Mouse (Mus musculus) thymus, adult 2 months (tissue): ENCODE measurements at regions not wholly inside any gene's neighbourhood (a gene's known extent, or its start where the extent isn't known, plus 50 kb on each side); places are given as distances from the start of the nearest gene placed in this dataset.

ENCODE experiments used
- DNase-seq: peaks from one replicate; pipeline ENCODE4 v3.0.0; 2021
- H3K27ac ChIP-seq: fragments of 200-500 bp; 2 replicates; pipeline ENCODE4 v1.5.1; 2012; ENCODE audit warnings: low read length, control low read depth; ENCODE audit not compliant: control insufficient read depth, insufficient read depth
- H3K27me3 ChIP-seq: fragments of 200-500 bp; 2 replicates; pipeline ENCODE4 v1.6.1; 2012; ENCODE audit warnings: mild to moderate bottlenecking, low read length, moderate library complexity, mixed read lengths; ENCODE audit not compliant: control insufficient read depth, insufficient read depth
- H3K36me3 ChIP-seq: fragments of 200-500 bp; 2 replicates; pipeline ENCODE4 v1.6.1; 2012; ENCODE audit warnings: mild to moderate bottlenecking, low read length, moderate library complexity; ENCODE audit not compliant: control insufficient read depth, insufficient read depth
- H3K4me1 ChIP-seq: fragments of 200-500 bp; replicated peaks from 2 replicates; pipeline ENCODE4 v1.6.1; 2012; ENCODE audit warnings: low read length; ENCODE audit not compliant: control insufficient read depth, insufficient read depth
- H3K4me3 ChIP-seq: fragments of 200-500 bp; 2 replicates; pipeline ENCODE4 v1.5.1; 2012; ENCODE audit warnings: mild to moderate bottlenecking, low read length, control low read depth, moderate library complexity; ENCODE audit not compliant: control insufficient read depth, insufficient read depth
- CTCF ChIP-seq: fragments of 200-500 bp; IDR thresholded peaks from 2 replicates; pipeline ENCODE4 v1.5.1; 2012; ENCODE audit warnings: mild to moderate bottlenecking, control low read depth, low read length, moderate library complexity, borderline replicate concordance; ENCODE audit not compliant: control insufficient read depth, poor library complexity, insufficient read depth; ENCODE audit errors: extremely low read depth
- POLR2A ChIP-seq: fragments of 200-500 bp; IDR thresholded peaks from 2 replicates; pipeline ENCODE4 v1.6.1; 2012; ENCODE audit warnings: mild to moderate bottlenecking, low read length, control low read depth, moderate library complexity; ENCODE audit not compliant: control insufficient read depth, poor library complexity, insufficient read depth; ENCODE audit errors: extremely low read depth
- WGBS: fragments of 180-500 bp; shearing (Covaris S2); methylation state at CpG from one replicate; pipeline ENCODE4 v1.1.7; 2018; 5-methylcytosine and 5-hydroxymethylcytosine counted together

- TF ChIP-seq POLR2A (no peak), CTCF (no peak)
- Histone ChIP-seq H3K4me3 (no peak overlapping the region), H3K36me3 (no peaks in the 10 kb centered on the region), H3K27me3 (no peaks in the 10 kb centered on the region), H3K4me1 (no peaks in the 10 kb centered on the region), H3K27ac (no peak overlapping the region)
- WGBS = 86% methylated on average over 3 of the region's 3 CpGs
- DNase-seq = no peak
Observed at GRCm38 (mm10) chr17:75907085-75907484, 355.3 kb upstream of the Fam98a start.

DNA sequence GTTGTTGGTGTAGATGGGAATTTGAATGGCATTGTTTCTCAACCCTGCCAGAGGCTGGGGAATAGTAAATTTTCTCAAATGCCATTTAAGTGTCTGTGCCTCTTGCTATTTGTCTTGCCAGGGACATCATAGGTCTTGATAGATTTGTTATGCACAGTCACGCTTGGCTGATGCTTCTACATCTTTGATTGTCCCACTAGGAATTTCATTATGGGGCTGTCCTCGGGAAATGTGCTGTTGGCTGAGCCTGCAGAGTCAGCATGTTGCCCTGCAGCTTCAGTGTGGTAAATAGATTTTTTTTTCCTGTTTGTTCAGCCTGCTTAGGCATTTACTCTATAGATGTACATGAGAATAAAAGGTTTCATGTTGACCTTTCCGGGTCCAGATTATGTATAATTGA is 354.9 kb upstream of the Fam98a start:
- Histone ChIP-seq H3K4me3 (no peak overlapping the region), H3K36me3 (no peaks in the 10 kb centered on the region), H3K27ac (no peak overlapping the region), H3K27me3 (no peaks in the 10 kb centered on the region), H3K4me1 (no peaks in the 10 kb centered on the region)
- TF ChIP-seq CTCF (no peak), POLR2A (no peak)
- no peak for DNase-seq
- WGBS = 82% methylated on average over 3 of the region's 3 CpGs

DNA sequence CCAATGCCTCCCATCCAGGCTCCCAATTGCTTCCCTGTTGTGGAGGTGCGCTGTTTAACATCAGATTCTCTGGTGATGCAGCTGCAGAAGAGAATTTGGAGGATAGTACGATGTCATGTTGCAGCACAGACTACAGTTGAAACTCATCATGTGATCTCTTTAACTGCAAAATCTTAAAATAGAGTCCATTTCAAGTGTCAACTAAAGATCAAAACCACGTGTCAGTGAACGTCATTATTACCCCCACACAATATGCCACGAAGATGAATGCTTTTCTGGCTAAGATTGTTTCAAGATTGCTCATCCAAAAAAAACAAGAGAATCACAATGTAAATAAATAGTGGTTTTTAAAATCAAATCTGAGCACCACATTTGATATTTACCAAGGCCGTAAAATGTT is 343.7 kb upstream of the Fam98a start:
- H3K4me3 ChIP-seq = no peak overlapping the region
- no peaks in the 10 kb centered on the region for H3K27me3 ChIP-seq
- H3K36me3 ChIP-seq = no peaks in the 10 kb centered on the region
- H3K4me1 ChIP-seq = no peaks in the 10 kb centered on the region
- TF ChIP-seq CTCF = no peak
- TF ChIP-seq POLR2A = no peak
- DNase-seq = no peak
- 84% methylated on average over 6 of the region's 6 CpGs for WGBS
- H3K27ac ChIP-seq = no peak overlapping the region

- no peaks in the 10 kb centered on the region for H3K27me3 ChIP-seq
- H3K4me3 ChIP-seq = no peak overlapping the region
- no peak for DNase-seq
- no peaks in the 10 kb centered on the region for H3K4me1 ChIP-seq
- TF ChIP-seq POLR2A (no peak), CTCF (no peak)
- WGBS = 89% methylated on average over 4 of the region's 4 CpGs
- H3K36me3 ChIP-seq = no peaks in the 10 kb centered on the region
- no peak overlapping the region for H3K27ac ChIP-seq
Observed at GRCm38 (mm10) chr17:75894934-75895333, 343.2 kb upstream of the Fam98a start.

GRCm38 (mm10) chr17:75893559-75893958 is 341.8 kb upstream of the Fam98a start:
- H3K27ac ChIP-seq = no peak overlapping the region
- H3K36me3 ChIP-seq = no peaks in the 10 kb centered on the region
- H3K4me3 ChIP-seq = no peak overlapping the region
- no peak for DNase-seq
- 57% methylated on average over 1 of the region's 1 CpGs for WGBS
- TF ChIP-seq POLR2A (no peak), CTCF (no peak)
- H3K4me1 ChIP-seq = no peaks in the 10 kb centered on the region
- no peaks in the 10 kb centered on the region for H3K27me3 ChIP-seq

DNA sequence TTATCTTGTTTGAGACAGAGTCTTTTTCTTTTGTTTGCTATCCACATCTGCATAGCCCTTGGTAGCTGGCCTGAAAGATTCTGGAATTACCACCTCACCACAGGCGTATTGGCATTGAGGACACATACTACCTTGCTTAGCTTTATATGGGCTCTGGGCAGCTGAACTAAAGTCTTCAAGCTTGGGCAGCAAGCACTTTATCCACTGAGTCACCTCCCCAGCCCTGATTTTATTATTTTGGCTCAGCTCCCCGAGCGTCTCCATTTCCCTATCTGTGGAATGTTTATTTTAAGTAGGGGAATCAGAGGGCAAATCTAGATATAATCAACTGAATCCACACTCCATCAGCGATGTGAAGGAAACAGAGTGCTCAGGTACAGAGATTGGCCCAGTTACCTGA is 340.4 kb upstream of the Fam98a start:
- H3K27me3 ChIP-seq = no peaks in the 10 kb centered on the region
- no peaks in the 10 kb centered on the region for H3K4me1 ChIP-seq
- TF ChIP-seq CTCF (no peak), POLR2A (no peak)
- H3K4me3 ChIP-seq = no peak overlapping the region
- H3K27ac ChIP-seq = no peak overlapping the region
- H3K36me3 ChIP-seq = no peaks in the 10 kb centered on the region
- DNase-seq = no peak
- 87% methylated on average over 4 of the region's 4 CpGs for WGBS

- Histone ChIP-seq H3K4me1 (no peaks in the 10 kb centered on the region), H3K27me3 (no peaks in the 10 kb centered on the region), H3K36me3 (no peaks in the 10 kb centered on the region), H3K27ac (no peak overlapping the region), H3K4me3 (no peak overlapping the region)
- 70% methylated on average over 4 of the region's 4 CpGs for WGBS
- DNase-seq = no peak
- TF ChIP-seq CTCF (no peak), POLR2A (no peak)
Observed at GRCm38 (mm10) chr17:75891564-75891963, 339.8 kb upstream of the Fam98a start.

DNA sequence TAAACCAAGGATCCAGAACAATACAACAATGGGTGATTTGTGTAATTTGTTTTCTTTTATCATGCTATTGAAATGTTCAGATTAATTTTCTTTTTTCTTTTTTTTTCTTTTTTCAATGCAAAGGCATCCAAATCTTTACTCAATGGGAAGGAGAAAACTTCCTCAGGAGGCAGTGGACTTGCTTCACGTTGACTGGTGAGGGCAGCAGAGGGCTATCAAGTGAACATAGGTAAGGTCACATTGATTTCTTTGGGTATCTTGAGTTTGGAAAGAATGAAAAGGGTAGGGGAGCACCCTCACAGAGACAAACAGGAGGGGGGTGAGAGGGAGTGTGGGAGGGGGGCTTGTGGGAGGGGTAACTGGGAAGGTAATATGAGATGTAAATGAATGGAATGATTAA is 326.1 kb upstream of the Fam98a start:
- TF ChIP-seq POLR2A = no peak
- TF ChIP-seq CTCF = no peak
- Histone ChIP-seq H3K27me3 (no peaks in the 10 kb centered on the region), H3K27ac (no peak overlapping the region), H3K4me3 (no peak overlapping the region), H3K36me3 (no peaks in the 10 kb centered on the region), H3K4me1 (no peaks in the 10 kb centered on the region)
- 38% methylated on average over 1 of the region's 1 CpGs for WGBS
- no peak for DNase-seq
